Mouse (Mus musculus): Measurements from ENCODE around the gene Cdrt4. TPM values are rescaled to one million over a fixed set of nuclear protein-coding genes. Genes with fewer than 3 reads are reported as not detected.
A peak's percentile ranks its signal among the peaks of the same experiment; 100 is the strongest.

The Cdrt4 gene
- total RNA-seq, 4 experiments from 2014 or later, result 0.35 TPM; not detected in 3

GRCm38 (mm10) chr11:62996522-62996898 is 45.5 kb downstream of the Cdrt4 start:
- no peak for DNase-seq

- DNase-seq, result peak; percentile 60
Measured at GRCm38 (mm10) chr11:62997039-62997717, 46.2 kb downstream of the Cdrt4 start.

- peak; percentile 44 for DNase-seq
Measured at GRCm38 (mm10) chr11:62997718-62998281, 46.8 kb downstream of the Cdrt4 start.

- DNase-seq, result no peak
Measured at GRCm38 (mm10) chr11:63000126-63000525, 49.1 kb downstream of the Cdrt4 start.

- no peak for DNase-seq
Measured at GRCm38 (mm10) chr11:63004617-63005016, 53.6 kb downstream of the Cdrt4 start.

- no peak for DNase-seq
Measured at GRCm38 (mm10) chr11:63007376-63007775, 56.4 kb downstream of the Cdrt4 start.

- DNase-seq, result no peak
Measured at GRCm38 (mm10) chr11:63008004-63008403, 57.0 kb downstream of the Cdrt4 start.

- DNase-seq, result no peak
Measured at GRCm38 (mm10) chr11:63009761-63010160, 58.8 kb downstream of the Cdrt4 start.

- no peak for DNase-seq
Measured at GRCm38 (mm10) chr11:63017327-63018082, 66.5 kb downstream of the Cdrt4 start.

- no peak for DNase-seq
Measured at GRCm38 (mm10) chr11:63018083-63018622, 67.2 kb downstream of the Cdrt4 start.

GRCm38 (mm10) chr11:63020633-63021032 is 69.6 kb downstream of the Cdrt4 start:
- no peak for DNase-seq

- DNase-seq, result no peak
Measured at GRCm38 (mm10) chr11:63021141-63021806, 70.3 kb downstream of the Cdrt4 start.

GRCm38 (mm10) chr11:63023461-63023860 is 72.5 kb downstream of the Cdrt4 start:
- DNase-seq, result peak; percentile 54

- no peak for DNase-seq
Measured at GRCm38 (mm10) chr11:63024136-63024535, 73.1 kb downstream of the Cdrt4 start.

GRCm38 (mm10) chr11:63025476-63025875 is 74.5 kb downstream of the Cdrt4 start:
- no peak for DNase-seq

- peak; percentile 86 for DNase-seq
Measured at GRCm38 (mm10) chr11:63026651-63027141, 75.7 kb downstream of the Cdrt4 start.

GRCm38 (mm10) chr11:63028131-63028530 is 77.1 kb downstream of the Cdrt4 start:
- DNase-seq, result no peak

GRCm38 (mm10) chr11:63029148-63029714 is 78.2 kb downstream of the Cdrt4 start:
- DNase-seq, result no peak

- no peak for DNase-seq
Measured at GRCm38 (mm10) chr11:63029721-63030120, 78.7 kb downstream of the Cdrt4 start.

- no peak for DNase-seq
Measured at GRCm38 (mm10) chr11:63035420-63036211, 84.6 kb downstream of the Cdrt4 start.

GRCm38 (mm10) chr11:63040002-63040661 is 89.1 kb downstream of the Cdrt4 start:
- DNase-seq, result no peak
